Mouse (Mus musculus) spleen, adult 18-20 months (tissue): ENCODE results near the gene Rnf183.

Experiments used
- DNase-seq, 2 experiments: peaks; one replicate each; pipeline ENCODE4 v3.0.0; 2022; ENCODE audit warnings: mixed read lengths in 2 of 2

Rnf183 gene

DNA sequence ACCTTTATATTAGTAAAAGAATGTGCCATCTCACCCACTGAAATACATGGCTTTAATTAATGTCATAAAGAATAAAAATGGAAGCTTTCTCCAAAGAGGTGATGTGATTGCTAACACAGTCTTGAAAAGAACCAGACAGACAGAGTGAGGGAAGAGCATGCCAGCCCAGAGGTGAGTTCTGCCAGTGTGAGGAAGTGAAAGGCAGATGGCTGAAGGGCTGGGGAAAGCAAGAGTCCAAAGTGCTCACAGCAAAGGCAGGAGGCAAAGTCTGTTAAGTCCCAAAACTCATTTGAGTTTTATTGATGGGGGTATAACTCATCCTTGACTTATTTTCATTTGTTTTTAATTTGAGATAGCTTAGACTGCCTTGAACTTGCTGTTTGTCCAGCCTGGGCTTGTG, 4.4 kb downstream of the Rnf183 start:
- DNase-seq: no peak

DNA sequence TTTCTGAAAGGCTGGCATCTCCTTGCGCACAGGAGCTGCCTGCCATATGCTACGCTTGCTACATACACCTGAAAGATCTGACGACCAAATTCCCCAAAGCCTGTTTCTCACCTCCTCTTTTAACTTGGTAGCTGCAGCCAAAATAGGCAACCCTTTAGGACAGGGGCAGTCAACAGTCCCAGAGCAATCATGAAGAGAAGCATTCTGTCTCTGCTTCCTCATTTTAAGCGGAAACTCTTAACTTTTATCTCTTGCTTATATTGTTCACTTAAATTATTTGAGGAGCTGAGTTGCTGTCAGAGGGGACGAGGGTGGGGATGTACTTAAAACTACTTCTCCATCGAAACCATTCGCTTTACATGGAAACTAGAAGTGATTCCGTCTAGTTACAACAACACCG, 5.4 kb downstream of the Rnf183 start:
- DNase-seq: no peak

DNA sequence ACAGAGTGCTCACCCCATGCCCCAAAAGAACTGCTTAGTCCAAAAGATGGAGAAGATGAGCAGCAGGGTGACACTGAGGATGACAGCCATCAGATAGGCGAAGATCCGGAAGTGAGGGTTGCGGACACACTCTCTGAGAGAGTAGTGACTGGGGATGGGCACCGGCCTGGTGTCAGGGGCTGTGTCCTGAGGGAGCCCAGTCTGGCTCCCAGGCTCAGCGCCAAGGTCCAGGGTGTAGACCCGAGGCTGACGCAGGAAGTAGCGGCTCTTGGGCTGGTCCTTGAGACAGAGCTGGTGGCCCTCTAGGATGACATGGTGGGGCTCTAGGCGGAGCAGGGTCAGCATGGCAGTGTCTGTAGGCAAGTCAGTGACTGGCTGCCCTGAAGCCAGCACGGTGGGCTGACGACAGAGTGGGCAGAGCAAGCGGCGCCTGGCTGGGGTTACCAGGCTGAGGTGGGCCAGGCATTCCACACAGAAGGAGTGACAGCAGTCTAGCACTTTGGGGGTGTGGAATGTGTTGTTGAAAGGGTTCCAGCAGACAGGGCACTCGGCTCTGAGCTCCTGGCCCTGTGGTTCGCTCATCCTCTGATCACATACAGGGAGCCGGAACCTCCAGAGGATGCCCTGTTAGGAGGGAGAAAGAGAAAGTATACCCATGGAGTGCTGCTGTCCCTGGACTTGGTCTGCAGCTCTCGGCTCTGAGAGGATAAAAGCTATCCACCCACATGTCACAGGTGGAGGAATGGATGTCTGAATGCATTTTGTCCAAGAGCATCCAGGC, 6.9 kb downstream of the Rnf183 start:
- DNase-seq: no peak

DNA sequence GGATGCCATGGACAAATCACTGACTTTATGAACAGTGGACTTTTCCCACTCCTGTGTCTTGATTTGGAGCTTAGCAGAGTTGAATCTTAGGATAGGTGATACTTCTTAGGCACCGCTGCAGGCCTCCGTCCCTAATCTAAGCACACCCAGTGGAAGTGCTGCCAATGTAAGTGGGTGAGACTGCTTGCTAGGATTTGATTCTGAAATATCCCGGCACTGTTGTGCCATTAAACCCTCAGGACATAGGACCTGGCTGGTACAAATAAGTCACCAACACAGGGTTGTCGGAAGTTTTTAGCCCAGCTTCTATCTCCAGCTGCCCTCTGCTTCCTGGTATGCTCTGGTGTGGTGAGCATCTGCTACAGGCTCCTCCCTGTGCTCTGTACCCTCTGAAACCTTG, 9.2 kb downstream of the Rnf183 start:
- DNase-seq: no peak

DNA sequence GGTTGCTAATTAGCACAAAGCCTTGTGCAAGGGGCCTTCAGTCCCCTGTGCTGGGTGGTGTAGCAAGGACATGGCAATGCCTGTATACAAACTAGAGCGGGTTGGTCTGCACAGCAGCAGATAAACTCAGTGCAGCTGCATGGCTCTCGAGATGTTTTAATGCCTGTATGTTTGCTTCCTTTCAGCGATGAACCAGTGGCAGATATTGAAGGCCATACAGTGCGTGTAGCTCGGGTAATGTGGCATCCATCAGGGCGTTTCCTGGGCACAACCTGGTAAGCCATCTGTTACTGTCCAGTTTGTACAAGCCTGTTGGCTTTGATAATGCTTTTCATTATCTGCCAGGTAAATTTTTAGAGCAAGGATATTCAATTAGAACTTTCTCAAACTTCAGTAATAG, 16.0 kb downstream of the Rnf183 start:
- no peak for DNase-seq

DNA sequence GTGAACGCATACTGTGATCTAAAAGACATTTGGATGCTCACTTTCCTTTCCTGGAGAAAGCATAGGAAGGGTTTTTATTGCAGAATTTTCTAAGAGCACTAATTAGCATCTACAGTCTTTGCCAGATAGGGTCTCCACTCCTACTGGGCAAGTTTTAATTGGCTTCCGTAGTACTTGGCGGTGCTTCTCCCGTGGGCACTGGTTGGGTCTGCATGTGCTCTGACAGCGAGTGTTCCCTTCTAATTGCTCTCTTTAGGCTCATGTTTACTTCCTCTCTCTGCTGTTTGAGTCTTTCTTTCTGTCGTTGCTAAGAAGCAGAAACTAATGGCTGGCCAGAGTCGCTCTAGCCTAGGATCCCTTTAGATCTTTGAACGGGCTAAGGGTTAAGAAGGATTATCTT, 16.6 kb downstream of the Rnf183 start:
- DNase-seq: no peak

DNA sequence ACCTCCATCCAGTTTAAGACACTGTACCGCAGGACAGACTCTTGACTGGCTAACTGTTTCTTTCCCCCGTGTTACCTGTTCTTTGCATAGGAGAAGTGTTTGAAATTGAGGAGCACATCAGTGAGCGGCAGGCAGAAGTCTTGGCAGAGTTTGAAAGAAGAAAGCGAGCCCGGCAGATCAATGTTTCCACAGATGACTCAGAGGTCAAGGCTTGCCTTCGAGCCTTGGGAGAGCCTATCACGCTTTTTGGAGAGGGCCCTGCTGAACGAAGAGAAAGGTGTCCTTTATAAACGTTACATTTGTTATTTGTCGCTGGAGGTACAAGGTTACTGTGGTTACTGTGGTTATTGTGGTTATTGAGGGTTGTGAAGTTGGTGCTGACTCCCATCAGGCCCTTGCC, 23.4 kb downstream of the Rnf183 start:
- DNase-seq: no peak

DNA sequence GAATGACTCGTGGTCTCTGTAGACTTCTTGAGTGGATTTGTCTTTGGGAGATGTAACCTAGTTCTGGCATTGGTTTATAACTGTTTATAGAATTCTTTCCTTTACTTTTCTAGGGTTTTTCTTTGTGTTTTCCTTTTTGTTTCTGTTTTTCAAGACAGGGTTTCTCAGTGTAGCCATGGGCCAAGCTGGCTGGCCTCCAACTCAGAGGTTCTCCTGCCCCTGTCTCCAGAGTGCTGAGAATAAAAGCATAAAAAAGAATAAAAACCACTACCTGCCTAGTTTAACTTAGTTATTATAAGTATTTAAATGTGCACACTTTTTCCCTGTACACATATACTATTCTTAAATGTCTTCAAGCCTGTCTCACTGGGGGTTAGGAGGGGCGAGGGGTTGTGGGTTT, 24.7 kb downstream of the Rnf183 start:
- no peak for DNase-seq

DNA sequence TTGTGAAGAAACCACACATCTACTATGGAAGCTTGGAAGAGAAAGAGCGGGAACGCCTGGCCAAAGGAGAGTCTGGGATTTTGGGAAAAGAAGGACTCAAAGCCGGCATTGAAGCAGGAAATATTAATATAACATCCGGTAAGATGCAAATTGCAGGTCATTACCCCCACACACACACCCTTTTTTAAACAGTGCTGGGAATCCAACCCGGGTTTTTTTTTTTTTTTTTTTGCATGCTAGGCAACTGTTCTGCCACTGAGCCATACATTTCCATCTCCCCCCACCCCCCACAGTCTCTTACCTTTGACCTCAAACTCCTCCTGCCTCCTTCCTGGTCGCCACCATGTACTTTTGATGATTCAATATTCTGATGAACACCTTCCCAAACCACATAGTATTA, 25.4 kb downstream of the Rnf183 start:
- no peak for DNase-seq

DNA sequence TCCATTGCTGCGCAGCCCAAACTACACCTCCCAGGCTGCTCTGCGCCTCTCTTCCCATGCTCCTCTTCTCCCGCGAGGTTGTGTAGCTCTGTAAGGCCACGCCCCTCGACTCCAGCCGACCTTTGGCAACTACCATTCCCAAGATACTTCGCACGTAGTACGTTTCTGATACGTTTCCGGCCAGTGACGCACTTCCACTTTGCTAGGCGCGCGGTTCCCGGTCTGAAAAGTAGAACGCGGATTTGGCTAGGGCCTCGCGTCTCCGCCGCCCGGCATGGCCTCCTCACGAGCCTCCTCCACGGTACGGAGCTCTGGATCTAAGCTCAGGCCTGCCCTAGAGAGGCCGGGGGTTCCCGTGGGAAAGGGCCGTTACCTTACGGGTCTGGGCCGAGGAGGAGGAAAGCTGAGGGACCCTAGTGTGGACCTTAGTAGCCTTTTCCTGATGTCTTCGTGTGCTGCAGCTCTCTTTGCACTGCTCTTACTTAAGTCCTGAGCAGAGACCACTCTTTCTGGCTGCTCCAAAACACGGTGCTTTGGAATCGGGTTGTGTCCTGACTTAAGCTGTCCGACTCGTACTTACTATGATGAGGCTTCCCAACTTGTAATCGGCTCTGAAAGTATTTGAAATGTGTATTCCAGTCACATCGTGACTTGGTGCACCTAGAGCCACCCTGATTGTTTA, 26.3 kb downstream of the Rnf183 start, which contains the start of the genes Cdc26 and Prpf4:
Gene Cdc26, minus strand, starts transcription at position 42 of the 682 bp plus-strand sequence.
Gene Prpf4, plus strand, starts transcription at position 197 of the 682 bp plus-strand sequence.
- peak; percentile 91 to 94 for DNase-seq

DNA sequence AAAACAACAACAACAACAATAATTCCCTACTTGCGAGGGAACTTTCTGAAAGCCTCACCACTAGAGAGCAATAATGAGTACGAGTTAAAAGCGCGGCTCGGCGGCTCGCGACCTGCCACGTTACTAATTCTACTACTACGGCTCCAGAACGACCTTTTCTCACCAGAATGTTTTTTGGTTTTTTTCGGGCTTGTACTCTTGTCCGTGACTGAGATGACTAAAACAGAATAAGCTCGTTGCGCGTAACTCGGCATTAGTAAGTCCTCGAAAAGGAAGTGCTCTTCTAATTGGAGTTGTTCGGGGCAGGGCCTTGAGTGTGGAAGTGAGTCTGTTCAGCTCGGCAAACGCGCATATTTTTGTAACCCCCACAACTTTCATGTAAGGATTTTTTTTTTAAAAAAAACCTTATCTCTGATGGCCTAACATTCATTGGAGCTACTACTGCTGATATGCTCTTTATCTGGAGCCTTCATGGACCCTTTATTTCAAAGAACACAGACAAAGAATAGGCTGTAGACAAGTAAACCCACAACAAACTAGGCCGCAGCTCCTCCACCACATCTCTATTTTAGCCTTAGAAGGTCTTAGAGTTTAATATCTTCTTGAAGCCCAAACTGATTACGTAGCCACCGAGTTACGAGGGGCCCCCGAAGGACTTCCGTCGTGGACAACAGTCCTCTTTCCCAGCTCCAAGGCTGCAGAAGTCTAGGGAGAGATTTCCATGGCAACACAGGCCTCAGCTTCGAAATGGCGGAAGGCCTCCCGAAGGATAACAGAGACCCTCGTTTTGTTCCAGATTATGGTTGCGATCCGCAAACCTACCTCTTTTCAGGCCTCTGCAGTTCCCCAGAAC, 27.1 kb downstream of the Rnf183 start:
- DNase-seq: peak; percentile 25 to 50

DNA sequence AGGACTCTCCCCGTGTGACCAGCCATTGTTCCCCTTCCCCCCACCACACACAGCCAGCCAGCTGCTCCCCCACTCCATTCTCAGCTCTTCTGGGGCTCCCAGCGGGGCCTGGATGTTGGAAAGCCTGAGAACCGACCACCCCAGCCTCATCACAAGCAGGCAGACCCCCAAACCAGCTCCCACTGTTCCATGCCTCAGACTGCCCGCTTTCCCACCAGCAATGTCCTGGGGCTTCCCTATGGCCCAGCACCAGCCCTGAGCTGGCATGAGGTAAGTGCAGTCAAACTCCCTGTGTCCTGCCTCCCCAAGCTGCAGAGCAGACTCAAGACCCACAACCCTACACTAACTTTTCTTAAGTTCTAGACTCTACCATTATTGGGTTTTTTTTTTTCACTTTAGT, 28.9 kb downstream of the Rnf183 start:
- DNase-seq: no peak

DNA sequence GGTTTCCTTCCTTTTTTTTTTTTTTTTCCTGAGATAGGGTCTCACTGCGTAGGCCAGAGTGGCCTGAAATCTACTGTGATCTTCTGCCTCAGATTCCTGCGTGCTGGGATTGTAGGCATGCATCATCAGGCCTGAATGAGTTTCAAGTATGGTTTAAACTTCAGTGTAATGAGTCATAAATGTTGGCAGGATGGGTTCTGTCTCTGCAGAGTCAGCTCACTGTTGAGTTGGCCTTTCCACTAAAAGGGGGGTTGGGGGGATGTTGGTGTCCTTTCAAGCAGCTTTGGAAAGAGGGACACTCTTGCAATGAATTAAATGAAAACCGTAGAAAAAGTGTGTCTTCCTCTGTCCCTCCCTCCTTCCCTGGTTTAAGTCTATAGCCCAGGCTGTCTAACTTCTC, 36.1 kb downstream of the Rnf183 start:
- no peak for DNase-seq

DNA sequence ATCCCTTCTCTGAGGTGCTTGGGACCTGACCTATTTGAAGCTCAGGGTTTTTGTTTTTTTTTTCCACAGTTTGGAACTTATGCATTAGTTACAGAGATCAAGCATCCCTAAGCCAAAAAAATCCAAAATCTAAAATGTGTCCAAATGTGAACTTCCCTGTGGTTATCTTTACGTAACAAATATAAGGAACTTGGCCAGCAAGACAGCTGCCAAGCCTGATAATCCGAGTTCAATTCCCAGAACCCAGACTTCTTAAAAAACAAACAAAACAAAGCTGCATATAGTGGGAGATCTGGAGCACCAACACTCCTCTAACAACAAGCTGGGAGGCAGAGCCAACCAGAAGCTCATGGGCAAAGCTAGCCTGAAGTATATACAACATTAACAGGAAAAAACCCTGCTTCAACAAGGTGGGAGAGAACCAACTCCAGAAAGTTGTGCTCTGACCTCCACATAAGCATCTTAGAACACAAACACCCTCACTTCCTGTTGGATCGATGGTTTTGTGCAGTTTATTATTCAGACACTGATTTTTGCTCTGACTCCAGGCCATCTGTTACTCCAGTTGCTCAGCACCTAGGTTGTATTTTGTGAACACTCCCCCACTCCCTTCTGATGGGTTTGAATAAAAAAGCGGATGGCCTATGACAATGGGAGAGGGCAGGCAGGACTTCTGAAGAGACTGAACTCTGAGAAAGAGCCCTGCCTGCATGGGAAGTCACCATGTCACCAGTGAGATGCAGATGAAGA, 37.3 kb downstream of the Rnf183 start:
- DNase-seq: no peak

DNA sequence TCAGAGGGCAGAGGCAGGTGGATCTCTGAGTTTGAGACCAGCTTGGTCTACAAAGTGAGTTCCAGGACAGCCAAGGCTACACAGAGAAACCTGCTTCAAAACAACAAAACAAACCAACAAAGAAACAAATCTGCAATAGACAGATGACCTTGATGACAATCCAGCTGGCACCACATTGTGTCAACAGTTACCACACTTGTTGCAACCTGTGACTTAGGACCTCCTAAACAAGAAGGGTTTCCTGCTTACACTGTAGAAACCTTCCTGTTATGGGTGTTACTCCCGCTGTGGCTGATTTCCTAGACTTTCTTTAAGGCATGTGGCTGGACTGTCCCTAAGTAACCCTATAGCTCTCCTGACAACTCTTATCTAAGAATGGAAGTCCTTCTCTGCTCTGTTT, 39.2 kb downstream of the Rnf183 start:
- no peak for DNase-seq

DNA sequence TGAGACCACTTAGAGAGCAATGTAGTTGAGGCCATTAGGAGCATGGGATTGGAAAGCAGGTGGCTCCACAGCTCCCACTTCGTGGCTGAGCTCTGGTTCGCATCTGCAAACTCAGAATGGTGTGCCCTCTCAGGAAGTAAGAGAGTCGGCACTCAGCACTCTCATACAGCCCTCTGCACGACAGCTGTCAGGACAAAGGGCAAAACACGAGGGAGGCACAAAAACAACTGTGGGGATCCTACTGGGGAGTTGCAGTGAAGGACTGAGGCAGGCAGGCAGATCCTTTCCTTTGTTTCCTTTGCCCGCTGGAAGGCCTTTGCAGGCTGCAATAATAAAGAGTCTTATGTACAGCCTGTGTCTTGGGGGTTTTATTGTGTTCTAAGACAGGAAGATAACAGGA, 41.6 kb downstream of the Rnf183 start:
- DNase-seq: no peak

DNA sequence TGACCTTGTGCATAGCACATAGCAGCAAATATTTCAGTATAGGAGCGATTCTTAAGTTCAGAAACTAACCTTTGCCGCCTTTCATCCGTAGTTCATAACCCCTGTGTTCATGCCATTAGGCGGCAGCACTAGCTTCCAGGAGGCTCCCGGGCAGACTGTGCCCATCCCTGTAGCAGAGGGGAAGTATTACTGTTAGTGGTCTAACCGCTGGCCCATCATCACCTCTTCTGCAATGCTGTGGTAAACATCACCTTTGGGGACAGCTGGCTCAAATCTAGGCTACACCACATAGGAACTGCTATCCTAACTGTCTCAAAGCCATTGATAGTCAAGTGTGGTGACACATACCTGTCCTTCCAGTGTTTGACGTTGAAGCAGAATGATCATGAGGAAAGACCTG, 43.2 kb downstream of the Rnf183 start:
- no peak for DNase-seq

DNA sequence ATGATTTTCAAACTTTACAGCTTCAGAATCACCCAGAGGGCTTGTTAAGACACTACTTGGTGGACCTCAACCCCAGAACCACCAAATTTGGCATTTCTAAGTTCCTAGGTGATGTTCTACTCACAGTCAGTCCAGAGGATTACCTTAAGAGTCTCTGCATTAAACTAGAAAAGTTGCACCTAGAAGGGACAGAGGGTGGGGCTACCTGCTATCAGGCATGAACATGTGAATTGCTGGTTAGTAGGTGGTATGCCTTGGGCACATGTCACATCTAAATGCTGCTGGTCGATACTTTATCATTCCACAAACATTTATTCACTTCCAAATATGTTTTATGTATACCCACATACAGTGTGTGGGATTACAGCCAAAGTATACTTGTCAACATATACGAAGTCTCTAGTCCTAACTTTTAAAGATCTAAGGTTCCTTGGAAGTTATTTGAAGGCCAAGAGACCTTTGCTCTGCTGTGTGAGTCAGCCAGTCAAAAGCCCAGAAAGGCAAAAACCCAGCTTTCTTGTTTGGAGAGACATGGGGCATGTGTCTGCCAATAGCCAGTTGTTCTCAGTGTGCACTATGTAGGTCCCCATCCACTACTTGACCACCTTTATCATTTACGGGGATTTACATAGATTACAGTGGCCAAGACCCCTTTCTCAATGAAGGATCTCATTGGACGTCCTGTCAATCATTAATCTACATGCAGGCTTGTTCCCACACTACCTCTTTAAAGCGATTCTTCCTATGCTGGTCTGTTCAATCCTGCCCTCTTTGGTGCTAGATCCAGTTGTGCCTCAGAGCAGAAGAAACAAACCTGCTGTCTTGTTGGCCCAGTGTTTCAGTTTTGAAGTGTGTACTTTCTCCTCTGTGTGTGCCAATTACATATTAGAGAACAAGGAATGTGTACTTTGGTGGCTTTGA, 45.2 kb downstream of the Rnf183 start:
- no peak for DNase-seq

DNA sequence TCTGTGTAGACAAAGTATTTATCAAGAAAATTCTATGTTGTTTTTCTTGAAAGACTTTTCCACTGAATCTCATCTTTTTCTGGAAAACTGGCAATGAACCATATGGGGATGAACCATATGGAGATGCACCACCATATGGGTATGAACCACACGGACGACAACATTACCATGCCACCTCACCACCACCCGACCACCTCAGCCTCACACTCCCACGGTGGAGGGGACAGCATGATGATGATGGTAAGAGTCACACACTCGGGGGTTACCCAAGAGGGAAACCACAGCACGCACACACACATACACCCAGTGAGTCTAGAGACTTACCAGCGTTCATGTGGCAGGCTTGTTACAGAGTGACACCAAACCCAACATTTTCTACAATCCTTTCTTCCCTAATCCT, 49.6 kb downstream of the Rnf183 start:
- DNase-seq: no peak

DNA sequence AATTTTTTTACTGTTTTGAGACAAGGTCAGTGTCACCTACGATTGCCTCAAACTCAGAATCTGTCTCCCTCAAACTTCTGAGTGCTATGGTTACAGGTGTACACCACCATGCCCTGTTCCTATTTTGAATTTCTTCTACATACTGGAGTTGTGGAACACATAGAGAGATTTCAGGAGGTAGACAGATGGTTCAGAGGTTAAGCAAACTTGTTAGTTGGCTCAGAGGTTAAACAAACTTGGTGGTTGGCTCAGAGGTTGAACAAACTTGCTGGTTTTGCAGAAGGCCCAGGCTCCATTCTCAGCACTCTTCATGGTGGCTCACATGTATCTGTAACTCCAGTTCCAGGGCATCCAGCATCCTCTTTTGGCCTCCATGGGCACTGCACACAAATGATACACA, 50.9 kb downstream of the Rnf183 start:
- DNase-seq: no peak

DNA sequence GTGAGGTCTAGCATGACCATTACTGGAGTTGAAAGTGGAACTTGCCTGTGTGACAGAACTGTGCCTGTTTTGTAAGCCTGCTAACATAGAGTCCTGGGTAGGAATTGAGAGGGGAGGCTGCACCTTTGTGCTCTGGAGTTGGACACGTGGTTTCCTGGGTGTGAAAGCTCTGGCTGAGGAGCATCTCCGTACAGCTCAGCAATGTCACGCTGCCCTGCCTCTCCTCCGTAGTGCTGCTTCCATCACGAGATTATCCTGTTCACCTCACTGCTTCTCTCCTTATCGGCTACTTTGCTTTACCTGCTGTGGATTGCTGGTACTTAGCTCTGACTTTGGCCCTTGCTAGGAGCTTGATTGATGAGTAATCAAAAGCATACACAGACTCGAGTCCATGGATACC, 51.3 kb downstream of the Rnf183 start:
- DNase-seq: no peak

DNA sequence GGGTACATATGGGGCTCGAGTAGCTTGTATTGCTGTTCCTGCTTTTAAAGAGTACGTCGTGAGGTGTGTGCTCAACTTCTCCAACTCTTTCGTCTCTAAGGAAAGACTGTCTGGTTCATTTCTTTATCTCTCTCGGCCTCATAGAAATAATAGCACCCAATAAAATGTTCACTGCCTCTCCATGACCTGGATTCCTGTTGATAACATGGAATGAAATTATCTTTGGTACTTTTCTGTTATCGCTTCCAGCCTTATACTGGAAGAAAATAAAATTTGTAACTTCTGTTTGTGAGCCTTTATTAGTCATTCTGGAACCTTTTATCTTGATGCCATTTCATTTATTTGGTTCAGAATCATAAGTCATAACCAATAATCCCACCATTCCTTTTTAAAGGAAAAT, 51.8 kb downstream of the Rnf183 start:
- DNase-seq: no peak
